Mouse (Mus musculus): ENCODE results near the gene 4931414P19Rik.
"Not testable (repeated sequence)": the region's sequence is repeated elsewhere in the genome, so short reads cannot be mapped to it uniquely, and the experiment has no call there.

Gene 4931414P19Rik

DNA sequence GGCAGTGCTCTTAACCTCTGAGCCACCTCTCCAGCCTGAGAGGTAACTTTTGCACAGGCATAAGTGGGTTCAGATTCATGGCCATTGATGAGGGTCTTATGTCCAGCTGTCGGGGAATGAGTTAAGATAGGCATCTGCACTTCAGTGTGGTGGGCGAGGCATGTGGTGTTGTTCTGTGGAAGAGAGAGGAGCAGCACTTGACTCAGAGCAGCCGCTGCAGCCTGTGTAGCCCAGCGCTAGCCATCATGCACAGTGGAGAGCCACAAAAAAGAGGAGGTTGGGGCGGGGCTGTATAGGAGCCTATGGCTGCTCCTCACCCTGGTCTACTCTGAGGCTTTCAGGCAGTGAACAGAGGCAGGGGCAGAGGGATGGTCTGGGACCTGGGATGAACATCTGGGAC, 22.3 kb upstream of the 4931414P19Rik start:
- DNase-seq (ENCODE audit: low spot score in 2 of 2) = no peak

DNA sequence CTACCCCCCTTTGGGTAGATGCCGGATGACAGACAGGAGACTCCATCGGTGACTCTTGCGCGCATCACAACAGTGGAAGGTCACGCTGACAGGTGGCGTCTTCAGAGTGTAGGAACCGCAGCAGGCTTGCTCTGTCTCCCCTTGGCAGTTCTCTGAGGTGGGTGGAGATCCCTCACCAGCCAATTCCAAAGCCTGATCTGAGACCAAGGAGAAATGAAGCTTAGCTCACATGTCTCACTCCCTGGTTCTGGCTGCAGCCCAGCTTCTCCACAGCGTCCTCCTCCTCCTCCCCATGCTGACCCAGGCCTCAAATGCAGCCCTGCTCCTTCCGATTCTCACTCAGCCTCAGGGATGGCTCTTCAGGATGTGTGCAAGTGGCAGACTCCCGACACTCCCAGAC, 19.2 kb upstream of the 4931414P19Rik start:
- DNase-seq (ENCODE audit: low spot score in 2 of 2) = no peak

DNA sequence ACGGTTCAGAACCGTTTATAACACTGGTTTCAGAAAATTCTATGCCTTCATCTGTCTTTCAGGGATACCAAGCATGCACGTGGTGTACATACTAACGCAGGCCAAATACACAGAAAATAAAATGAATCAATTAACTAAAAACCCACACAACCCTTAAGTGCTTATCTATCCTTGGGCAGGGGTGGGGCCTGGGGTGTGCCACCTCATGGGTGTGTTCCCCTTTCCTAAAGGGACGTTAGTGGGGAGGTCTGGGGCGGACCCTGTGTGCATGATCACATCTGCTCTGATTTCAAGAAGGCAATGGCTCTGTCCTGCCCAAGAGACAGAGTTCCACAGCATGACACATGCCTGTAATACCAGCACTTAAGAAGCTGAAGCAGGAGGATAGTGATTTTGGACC, 17.5 kb upstream of the 4931414P19Rik start:
- no peak for DNase-seq (ENCODE audit: low spot score in 2 of 2)

DNA sequence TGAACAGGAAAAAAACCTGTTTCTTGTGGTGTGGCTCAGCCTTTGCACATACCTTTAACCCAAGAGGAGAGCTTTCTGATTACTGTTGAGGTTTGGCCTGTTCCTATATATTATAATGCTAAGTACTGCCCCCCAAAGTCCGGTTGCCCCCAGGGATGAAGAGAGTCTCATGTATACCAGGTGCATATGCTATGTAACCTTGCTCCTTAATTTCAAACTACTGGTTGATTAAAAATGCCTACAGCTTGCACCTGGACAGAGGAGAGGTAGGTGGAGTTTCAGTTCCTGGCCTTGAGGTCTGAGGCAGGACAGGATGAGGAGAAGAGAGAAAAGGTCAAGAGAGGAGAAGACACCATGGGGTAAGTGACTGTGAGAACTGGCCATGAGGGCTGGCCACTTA, 15.3 kb upstream of the 4931414P19Rik start, which contains the start of gene Psmb11:
Gene Psmb11 (plus strand): TSS at position 301 of the 400 bp plus-strand sequence.
- no peak for DNase-seq (ENCODE audit: low spot score in 2 of 2)

DNA sequence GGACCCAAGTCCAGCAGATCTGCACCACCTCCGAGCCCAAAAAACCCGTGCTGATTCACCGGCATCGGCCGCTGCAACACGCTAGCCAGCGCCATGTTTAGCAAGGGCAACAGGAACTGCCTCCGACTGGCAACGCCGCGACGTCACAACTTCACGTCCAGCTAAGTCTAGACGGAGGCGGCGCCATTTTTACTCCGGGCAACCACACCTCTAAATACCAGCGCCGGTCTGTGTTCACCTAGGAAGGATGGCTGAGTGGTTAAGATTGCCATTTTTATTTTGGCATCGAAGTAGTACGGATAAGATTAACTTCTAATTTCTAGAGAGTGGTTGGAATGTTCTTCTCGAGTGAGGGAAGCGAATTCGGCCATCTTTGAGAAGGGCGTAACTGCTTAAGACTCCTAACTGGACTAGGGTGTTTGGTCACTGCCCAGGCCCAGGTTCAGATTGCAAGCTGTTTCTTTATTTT, 12.1 kb upstream of the 4931414P19Rik start, which contains the start of gene Psmb5:
Gene Psmb5 (minus strand): TSS at position 126 of the 469 bp plus-strand sequence.
- peak; percentile 90 to 92 for DNase-seq (ENCODE audit: low spot score in 2 of 2)

GRCm38 (mm10) chr14:54617152-54617896, 11.5 kb upstream of the 4931414P19Rik start:
- no peak for DNase-seq (ENCODE audit: low spot score in 2 of 2)

DNA sequence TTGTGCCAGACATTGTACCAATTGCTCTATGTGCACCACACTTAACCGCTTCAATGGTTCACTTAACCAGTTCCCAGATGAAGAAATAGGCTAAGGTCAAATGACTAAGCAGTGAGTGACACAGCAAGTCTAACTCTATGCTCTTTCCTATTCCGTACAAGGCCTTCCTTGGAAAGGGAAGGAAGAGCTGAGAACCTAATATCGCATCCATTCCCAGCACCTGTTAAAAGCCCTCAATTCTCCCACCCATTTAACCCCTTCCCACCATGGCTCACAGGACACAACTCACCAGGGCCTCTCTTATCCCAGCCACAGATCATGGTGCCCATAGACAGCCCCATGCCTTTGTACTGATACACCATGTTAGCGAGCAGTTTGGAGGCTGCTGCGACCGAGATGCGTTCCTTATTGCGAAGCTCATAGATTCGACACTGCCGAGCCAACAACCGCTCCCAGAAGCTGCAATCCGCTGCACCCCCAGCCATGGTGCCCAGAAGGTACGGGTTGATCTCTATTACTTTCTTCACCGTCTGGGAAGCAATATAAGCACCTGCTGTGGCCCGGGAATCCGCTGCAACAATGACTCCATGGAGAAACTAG, 10.5 kb upstream of the 4931414P19Rik start:
- DNase-seq (ENCODE audit: low spot score in 2 of 2) = no peak

GRCm38 (mm10) chr14:54614130-54614529, 8.3 kb upstream of the 4931414P19Rik start:
- not testable (repeated sequence) for DNase-seq (ENCODE audit: low spot score in 2 of 2)

- peak; percentile 42 to 66 for DNase-seq (ENCODE audit: low spot score in 2 of 2)
Observed at GRCm38 (mm10) chr14:54610648-54611047, 4.9 kb upstream of the 4931414P19Rik start.

DNA sequence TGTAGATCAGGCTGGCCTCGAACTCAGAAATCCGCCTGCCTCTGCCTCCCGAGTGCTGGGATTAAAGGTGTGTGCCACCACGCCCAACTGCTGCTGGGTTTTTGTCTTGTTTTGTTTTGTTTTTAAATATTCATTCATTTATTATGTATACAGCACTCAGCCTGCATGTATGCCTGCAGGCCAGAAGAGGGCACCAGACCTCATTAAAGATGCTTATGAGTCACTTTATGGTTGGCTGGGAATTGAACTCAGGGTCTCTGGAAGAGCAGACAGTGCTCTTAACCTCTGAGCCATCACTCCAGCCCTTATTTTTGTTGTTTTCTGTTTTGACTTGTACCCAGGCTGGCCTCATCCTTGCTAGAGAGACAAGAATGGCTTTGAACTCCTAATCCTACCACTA, 4.2 kb upstream of the 4931414P19Rik start:
- DNase-seq (ENCODE audit: low spot score in 2 of 2) = no peak

GRCm38 (mm10) chr14:54609245-54609644, 3.5 kb upstream of the 4931414P19Rik start:
- no peak for DNase-seq (ENCODE audit: low spot score in 2 of 2)

GRCm38 (mm10) chr14:54607226-54607625, 1.4 kb upstream of the 4931414P19Rik start:
- no peak for DNase-seq (ENCODE audit: low spot score in 2 of 2)

DNA sequence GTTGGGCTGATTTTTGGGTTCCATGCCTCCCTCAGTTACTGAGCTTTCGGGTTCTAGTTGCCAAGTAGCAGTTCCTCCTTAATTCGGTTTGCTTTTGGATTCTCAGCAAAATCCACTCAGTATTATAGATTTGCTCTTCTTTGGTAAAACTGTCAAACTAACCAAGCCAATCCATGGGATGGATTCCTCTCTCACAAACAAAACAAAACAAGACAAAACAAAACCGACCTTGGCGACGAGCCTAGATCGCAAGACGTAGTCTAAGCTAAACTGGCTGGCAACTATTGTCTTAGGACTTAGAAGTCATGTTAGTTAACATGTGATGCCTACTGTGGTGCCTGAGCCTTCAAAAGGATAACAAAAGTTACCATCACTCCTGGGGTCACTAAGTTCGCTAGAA, 2.1 kb downstream of the 4931414P19Rik start:
- DNase-seq (ENCODE audit: low spot score in 2 of 2) = no peak

DNA sequence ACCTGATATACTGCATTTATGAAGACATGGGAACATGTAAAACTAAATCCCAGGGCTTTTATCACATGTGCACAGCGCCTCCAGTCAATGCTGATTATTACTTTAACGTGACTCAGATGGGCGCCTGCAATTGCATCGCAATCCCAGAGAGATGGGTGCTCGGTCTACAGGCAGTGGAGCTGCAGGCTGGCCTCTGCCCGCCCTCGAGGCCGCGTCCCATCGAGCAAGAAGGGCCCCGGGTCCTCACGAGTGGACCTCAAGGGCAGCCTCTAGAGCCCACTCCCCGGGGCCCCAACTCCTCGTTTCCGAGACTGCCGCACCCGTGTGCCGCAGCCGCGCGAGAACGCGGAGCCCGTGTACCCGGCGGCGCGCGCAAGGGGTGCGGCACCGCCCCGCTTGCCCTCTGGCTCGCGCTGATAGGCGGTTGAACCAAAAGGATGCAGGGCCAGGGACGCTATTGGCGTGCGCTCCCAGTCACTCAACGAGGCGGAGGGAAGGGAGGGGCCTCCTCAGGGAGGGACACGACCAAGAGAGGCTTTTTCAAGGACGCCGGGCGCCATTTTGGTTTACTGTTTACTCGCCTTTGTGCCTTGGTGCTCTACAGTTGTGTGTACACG, 2.6 kb downstream of the 4931414P19Rik start:
- peak; percentile 93 to 95 for DNase-seq (ENCODE audit: low spot score in 2 of 2)

DNA sequence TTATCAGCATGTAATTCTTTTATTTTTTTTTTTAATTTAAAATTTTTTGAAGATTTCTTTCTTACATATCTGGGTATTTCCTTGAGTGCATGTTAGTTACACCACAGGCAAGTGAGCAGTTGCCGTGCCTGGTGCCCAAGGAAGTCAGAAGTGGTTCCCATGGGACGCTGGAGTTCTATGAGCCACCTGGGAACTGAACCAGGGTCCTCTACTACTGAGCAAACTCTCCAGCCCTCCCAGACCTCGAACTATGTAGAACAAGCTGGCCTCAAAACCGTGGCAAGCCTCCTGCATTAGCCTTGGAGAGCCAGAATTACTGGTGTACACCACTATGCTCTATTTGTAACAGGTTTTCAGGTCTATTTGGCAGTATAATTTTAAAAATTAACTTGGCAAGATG, 3.2 kb downstream of the 4931414P19Rik start:
- DNase-seq (ENCODE audit: low spot score in 2 of 2) = no peak

DNA sequence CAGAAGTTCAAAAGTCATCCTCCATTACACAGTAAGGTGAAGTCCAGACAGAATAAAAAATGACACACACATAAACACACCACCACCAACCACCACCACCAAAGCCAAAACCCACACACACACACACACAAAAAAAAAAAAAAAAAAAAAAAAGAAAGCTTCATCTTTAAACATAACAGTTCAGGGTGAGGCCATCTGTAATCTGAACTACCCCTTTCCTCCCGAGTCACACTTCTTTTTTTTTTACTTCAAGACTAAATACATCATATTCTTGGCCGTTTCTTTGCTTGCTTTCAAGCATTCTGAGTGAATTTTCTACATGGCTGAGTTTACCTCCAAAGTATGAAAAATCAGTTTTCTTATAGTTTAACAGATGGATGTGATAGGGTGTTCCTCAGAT, 4.2 kb downstream of the 4931414P19Rik start:
- DNase-seq (ENCODE audit: low spot score in 2 of 2) = no peak

GRCm38 (mm10) chr14:54597084-54597483, 8.7 kb downstream of the 4931414P19Rik start:
- DNase-seq (ENCODE audit: low spot score in 2 of 2) = no peak

- peak; percentile 55 to 57 for DNase-seq (ENCODE audit: low spot score in 2 of 2)
Observed at GRCm38 (mm10) chr14:54594631-54595414, 11.0 kb downstream of the 4931414P19Rik start.

GRCm38 (mm10) chr14:54594055-54594454, 11.7 kb downstream of the 4931414P19Rik start:
- no peak for DNase-seq (ENCODE audit: low spot score in 2 of 2)

DNA sequence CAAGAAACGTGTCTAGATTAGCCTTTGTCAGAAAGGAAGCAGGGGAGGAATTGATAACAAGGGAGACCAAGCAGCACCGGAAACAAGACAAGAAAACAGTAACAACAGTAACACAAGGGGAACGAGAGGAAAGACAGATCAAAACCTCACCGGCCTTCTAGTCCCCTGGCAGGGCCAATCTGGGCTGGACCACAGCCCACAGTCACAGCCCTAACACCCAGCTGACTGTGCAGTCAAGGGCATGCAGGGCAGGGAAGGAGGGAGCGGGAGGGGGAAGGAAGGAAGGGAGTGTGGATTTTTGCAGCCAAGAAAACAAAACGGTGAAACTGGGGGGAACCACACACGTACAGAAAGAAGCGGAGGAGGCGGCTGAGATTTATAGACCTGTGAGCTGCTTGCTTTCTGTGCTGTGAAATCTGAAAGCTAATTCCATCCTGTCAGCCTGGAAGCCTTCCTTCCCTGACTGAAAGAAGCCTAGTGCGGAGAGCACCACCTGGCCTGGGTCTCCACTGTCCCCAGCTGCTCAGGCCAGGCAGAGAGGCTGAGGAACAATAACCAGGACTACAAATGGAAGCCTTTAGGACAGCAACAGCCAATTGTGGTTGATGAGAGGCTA, 13.4 kb downstream of the 4931414P19Rik start:
- DNase-seq (ENCODE audit: low spot score in 2 of 2) = peak; percentile 50 to 68

- DNase-seq (ENCODE audit: low spot score in 2 of 2) = no peak
Observed at GRCm38 (mm10) chr14:54591056-54591455, 14.7 kb downstream of the 4931414P19Rik start.
